Mouse (Mus musculus) granulocyte monocyte progenitor cell, adult 5-6 weeks (primary cell): ENCODE results near the gene Fbxl19. TPM values are rescaled to one million over a fixed set of nuclear protein-coding genes. Genes with fewer than 3 reads are reported as not detected.
A peak's percentile ranks its signal among the peaks of the same experiment; 100 is the strongest.
"Not testable (repeated sequence)": the region's sequence is repeated elsewhere in the genome, so short reads cannot be mapped to it uniquely, and the experiment has no call there.

Experiments used
- ATAC-seq: replicated peaks from 2 replicates; pipeline ENCODE4 v1.8.0; 2016; ENCODE audit warnings: mild to moderate bottlenecking, moderate TSS enrichment, inconsistent platforms; ENCODE audit not compliant: poor library complexity, severe bottlenecking
- total RNA-seq, 2 experiments: library from RNA; stranded (forward) in 1 of 2; stranded (reverse) in 1 of 2; fragments of 200-712, 200-1000 nt in 1 of 2; fragments of >200 nt in 1 of 2; fragmentation: Nextera tagmentation in 1 of 2; gene quantifications; 2 replicates each; pipeline ENCODE4 v1.2.3; 2014 to 2017

Fbxl19 gene
- total RNA-seq, 2 experiments from 2014 or later, result 11.1 to 17.7 TPM

- ATAC-seq, result no peak
Observed at GRCm38 (mm10) chr7:127766851-127767609, 22.7 kb downstream of the Fbxl19 start.

GRCm38 (mm10) chr7:127767671-127768345 lies 23.5 kb downstream of the Fbxl19 start:
- no peak for ATAC-seq

GRCm38 (mm10) chr7:127768346-127768996 lies 24.1 kb downstream of the Fbxl19 start:
- no peak for ATAC-seq

DNA sequence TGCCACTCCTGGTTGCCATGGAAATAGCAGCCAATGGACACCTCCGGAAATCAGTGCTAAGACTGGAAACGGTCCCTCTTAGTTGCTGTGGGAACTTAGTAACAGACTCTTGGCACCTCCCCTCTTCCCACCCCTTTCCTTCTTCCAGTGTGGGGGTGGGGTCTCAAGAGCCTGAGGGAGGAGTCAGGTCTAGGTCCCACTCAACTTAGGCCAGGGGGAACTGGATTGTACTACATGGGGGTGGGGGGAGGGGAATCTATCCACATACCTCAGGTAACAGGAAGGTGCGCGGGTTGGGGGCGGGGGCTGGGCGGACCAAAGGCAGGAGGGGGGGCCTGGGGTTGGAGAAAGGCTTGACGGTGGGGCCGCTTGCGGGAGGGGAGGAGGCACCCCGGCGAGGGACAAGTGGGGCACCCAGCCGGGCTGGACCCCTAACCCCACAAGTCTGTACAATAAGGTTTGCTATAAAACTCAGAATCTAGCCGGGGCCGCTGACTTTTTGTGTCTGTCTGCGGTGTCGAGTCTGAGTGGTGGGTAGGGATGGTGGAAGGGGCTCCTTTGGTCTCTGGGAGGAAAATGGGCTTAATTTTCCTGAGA lies 24.8 kb downstream of the Fbxl19 start:
- peak; percentile 72 for ATAC-seq

- ATAC-seq, result peak; percentile 70
Observed at GRCm38 (mm10) chr7:127769651-127770038, 25.3 kb downstream of the Fbxl19 start, which contains the start of gene Orai3. TSS of gene Orai3 (plus strand) at chr7:127769815.

- peak; percentile 31 for ATAC-seq
Observed at GRCm38 (mm10) chr7:127770039-127770905, 25.9 kb downstream of the Fbxl19 start.

DNA sequence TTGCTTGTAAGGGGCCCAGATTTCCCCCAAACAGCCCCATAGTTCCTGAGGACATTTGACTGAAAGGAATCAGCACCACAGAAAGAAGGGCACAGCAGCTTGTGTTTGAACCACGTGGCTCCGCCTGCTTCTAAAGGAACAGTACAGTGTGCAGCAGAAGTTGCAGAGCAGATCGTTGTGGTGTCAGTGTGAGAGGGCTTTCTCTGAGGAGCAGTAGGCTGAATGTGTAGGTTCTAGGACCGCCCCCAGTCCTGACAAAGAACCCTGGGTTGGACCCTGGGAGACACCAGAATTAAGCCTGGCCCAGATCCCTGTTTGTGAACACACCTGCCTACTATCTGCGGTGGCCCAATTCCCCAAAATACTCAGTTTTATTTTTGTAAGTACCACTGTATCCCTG lies 26.9 kb downstream of the Fbxl19 start:
- no peak for ATAC-seq

DNA sequence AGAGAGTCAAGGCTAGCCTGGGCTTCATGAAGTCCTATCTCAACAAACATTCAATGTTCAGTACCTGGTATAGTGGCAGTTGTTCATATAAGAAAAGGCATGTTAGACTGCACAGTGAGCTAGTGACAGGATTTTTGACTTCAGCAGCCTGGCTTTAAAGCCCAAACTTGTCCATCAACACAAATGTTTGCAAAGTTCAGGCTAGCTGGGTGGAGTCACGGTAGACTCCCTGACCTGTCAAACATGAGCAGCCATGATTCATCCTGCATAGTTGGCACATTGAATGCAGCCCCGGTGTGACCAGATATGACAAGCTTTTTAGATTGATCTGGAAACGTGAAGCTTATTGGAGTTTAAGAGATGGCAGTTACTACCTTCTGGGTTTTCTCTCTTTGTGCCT lies 27.7 kb downstream of the Fbxl19 start:
- ATAC-seq, result no peak

GRCm38 (mm10) chr7:127772557-127772956 lies 28.2 kb downstream of the Fbxl19 start:
- no peak for ATAC-seq

DNA sequence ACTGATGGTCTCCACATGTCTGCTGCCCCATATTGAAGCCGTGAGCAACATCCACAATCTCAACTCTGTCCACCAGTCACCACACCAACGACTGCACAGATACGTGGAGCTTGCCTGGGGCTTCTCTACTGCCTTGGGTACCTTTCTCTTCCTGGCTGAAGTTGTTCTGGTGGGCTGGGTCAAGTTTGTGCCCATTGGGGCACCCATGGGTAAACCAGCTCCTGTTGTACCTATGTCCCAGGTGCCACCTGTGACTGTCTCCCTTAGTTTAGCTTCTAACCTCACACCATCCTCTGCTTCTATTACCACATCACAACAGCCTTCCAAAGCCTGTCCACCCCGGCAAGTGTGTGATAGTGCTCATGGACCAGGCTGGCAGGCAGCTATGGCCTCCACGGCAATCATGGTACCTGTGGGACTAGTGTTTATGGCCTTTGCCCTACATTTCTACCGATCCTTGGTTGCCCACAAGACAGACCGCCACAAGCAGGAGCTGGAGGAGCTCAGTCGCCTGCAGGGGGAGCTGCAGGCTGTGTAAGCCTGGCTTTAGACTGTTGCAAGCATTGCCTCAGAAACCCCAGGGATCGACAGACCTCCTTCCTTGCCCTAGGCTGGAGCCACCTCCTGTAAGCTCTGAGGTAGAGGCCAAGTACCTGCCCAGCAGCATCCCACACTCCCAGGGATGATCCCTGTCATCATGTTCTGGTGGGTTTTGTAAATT lies 29.5 kb downstream of the Fbxl19 start:
- peak; percentile 22 for ATAC-seq

DNA sequence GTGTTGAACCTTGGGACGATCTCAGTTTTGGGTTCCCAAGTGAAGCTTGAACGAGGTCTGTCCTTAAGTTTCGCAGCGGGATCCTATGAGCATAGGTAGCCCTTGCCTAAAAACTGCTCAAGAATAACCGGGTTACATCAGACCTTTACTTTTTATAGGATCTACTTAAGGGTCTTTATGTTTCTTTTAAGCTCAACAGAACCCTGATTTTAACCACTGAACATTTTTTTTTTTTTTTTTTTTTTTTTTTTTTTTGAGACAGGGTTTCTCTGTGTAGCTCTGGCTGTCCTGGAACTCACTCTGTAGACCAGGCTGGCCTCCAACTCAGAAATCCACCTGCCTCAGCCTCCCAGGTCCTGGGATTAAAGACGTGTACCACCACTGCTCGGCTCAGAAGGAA lies 31.5 kb downstream of the Fbxl19 start:
- not testable (repeated sequence) for ATAC-seq

DNA sequence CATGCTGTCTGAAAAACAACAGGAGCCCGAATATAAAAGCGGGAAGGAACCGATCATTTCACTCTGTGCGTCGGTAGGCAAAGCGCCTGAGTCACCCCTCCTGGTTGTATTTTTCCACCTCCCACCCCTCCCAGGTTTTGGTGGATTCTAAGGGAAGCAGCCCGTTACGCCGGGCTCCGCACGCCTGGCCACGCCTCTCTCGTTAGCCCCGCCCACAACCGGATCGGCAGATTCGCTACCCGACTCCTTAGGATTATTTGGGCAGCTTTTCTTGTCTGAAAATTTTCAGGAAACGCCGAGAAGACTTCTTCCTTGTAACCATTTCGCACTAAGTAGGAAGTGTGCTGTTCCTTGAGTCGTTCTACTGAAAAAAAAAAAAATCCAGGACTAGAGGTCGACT lies 32.1 kb downstream of the Fbxl19 start, which contains the start of gene Setd1a:
TSS of gene Setd1a (plus strand) at position 245 of the 400 bp plus-strand sequence.
- peak; percentile 63 for ATAC-seq

DNA sequence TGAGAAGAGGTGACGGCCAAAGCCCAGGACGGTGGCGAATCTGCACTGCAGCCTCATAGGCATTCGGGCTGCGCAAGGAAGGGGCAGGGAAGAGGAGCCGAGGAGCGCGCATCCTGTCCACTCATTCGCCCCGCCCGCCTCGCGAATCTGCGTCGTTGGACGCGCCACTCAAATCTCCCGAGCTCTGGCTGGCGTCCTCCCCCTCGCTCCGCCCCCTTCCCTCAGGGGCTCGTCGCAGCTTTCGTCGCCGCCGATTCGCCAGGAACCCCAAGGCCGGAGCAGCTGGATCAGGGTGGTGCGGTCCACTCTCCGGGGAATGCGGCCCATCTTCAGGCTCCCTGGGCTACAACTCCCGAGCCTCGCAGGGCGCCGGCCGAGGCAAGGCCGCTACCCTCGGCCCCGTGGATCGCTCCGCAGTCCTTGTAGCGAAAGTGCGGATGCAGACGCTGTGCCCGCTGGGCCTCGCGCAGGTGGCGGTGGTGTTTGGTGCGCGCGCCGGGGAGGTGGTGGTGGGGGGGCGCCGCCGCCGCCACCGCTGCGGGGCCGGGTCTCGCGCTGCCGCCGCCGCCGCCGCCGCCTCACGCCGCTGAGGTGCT lies 32.6 kb downstream of the Fbxl19 start:
- ATAC-seq, result peak; percentile 80

DNA sequence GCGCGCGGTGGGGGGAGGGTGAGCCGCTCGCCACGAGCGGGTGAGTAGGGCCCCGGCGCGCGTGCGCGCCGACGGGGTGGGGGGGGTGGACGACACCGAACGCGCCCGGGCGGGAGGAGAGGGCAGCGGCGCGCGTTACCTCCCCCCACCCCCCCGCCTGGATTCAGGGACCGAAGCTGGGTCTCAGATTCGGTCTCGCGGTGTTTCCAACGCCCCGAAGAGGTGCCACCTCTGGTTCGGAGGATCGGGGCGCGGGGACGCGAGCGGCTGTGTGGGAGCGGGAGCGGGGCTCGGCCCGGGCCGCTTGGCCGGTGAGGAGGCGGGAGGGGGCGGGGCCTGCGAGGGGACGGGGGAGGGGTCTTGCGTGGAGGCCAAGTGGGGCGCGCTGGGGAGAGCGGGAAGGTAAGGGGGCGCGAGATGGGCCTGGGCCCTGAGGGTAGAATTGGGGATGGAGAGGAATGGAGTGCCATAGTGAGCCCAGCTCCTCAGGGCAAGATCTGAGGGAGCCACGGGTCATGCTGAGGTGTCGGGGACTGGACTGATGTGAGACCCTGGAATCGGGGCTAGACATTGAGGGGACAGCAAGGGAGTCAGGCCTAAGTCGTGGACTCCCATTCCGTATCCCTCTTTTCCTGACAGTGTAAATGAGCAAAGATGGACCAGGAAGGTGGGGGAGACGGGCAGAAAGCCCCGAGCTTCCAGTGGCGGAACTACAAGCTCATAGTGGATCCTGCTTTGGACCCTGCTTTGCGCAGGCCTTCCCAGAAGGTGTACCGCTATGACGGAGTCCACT lies 33.3 kb downstream of the Fbxl19 start:
- peak; percentile 13 for ATAC-seq

GRCm38 (mm10) chr7:127778350-127778749 lies 34.0 kb downstream of the Fbxl19 start:
- no peak for ATAC-seq

DNA sequence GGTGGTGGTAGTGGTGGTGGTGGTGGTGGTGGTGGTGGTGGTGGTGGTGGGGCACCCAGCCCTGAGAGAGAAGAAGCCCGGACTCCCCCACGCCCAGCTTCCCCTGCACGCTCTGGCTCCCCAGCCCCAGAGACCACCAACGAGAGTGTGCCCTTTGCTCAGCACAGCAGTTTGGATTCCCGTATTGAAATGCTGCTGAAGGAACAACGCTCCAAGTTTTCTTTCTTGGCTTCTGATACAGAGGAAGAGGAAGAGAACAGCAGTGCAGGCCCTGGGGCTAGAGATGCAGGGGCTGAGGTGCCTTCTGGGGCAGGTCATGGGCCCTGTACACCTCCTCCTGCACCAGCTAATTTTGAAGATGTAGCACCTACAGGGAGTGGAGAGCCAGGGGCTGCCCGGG lies 41.0 kb downstream of the Fbxl19 start, which contains the start of gene Gm49388:
TSS of gene Gm49388 (plus strand) at position 301 of the 400 bp plus-strand sequence.
- no peak for ATAC-seq

- ATAC-seq, result no peak
Observed at GRCm38 (mm10) chr7:127797076-127797845, 52.9 kb downstream of the Fbxl19 start.
